Mouse (Mus musculus) embryonic facial prominence, embryonic 15.5 days (tissue): ENCODE measurements at regions not wholly inside any gene's neighbourhood (a gene's known extent, or its start where the extent isn't known, plus 50 kb on each side); places are given as distances from the start of the nearest gene placed in this dataset.

ENCODE experiments used
- ATAC-seq: fragments of 200-750 bp; cut with Nextera tagmentation; 2 replicates; pipeline ENCODE4 v1.8.0; 2017; ENCODE audit warnings: low read depth, moderate TSS enrichment; ENCODE audit not compliant: insufficient number of reproducible peaks, low FRiP score, low TSS enrichment
- H3K27ac ChIP-seq: fragments of 300-500 bp; sonication (generic); replicated peaks from 2 replicates; pipeline ENCODE4 v1.5.1; 2015; ENCODE audit warnings: mild to moderate bottlenecking, inconsistent platforms
- H3K27me3 ChIP-seq: fragments of 300-500 bp; sonication (generic); 2 replicates; pipeline ENCODE4 v1.6.1; 2015; ENCODE audit warnings: inconsistent platforms
- H3K36me3 ChIP-seq: fragments of 300-500 bp; sonication (generic); 2 replicates; pipeline ENCODE4 v1.6.1; 2015; ENCODE audit warnings: mild to moderate bottlenecking, inconsistent platforms
- H3K4me1 ChIP-seq: fragments of 300-500 bp; sonication (generic); 2 replicates; pipeline ENCODE4 v1.6.1; 2015; ENCODE audit warnings: inconsistent platforms
- H3K4me2 ChIP-seq: fragments of 300-500 bp; sonication (generic); replicated peaks from 2 replicates; pipeline ENCODE4 v1.6.1; 2015; ENCODE audit warnings: mild to moderate bottlenecking, inconsistent platforms
- H3K4me3 ChIP-seq: fragments of 300-500 bp; sonication (generic); replicated peaks from 2 replicates; pipeline ENCODE4 v1.5.1; 2015; ENCODE audit warnings: mild to moderate bottlenecking, inconsistent platforms
- H3K9ac ChIP-seq: fragments of 300-500 bp; sonication (generic); 2 replicates; pipeline ENCODE4 v1.6.1; 2015; ENCODE audit warnings: inconsistent platforms
- H3K9me3 ChIP-seq: fragments of 300-500 bp; sonication (generic); replicated peaks from 2 replicates; pipeline ENCODE4 v1.6.1; 2016; ENCODE audit warnings: inconsistent platforms
- WGBS: fragments of 180-500 bp; shearing (Covaris S2); methylation state at CpG from one replicate; pipeline ENCODE4 v1.1.7; 2015; 5-methylcytosine and 5-hydroxymethylcytosine counted together

GRCm38 (mm10) chr14:86178517-86178916 lies 962.5 kb downstream of the Diaph3 start:
- Histone ChIP-seq H3K4me2 (no peak overlapping the region), H3K9ac (no peak overlapping the region), H3K4me1 (no peaks in the 10 kb centered on the region), H3K27me3 (no peaks in the 10 kb centered on the region), H3K9me3 (no peaks in the 10 kb centered on the region), H3K27ac (no peak overlapping the region), H3K4me3 (no peak overlapping the region), H3K36me3 (no peaks in the 10 kb centered on the region)
- ATAC-seq: no peak
- WGBS: 70% methylated on average over 4 of the region's 4 CpGs

GRCm38 (mm10) chr14:86171118-86171517 lies 969.9 kb downstream of the Diaph3 start:
- Histone ChIP-seq H3K4me1 (no peaks in the 10 kb centered on the region), H3K36me3 (no peaks in the 10 kb centered on the region), H3K9ac (no peak overlapping the region), H3K4me3 (no peak overlapping the region), H3K27ac (no peak overlapping the region), H3K9me3 (no peaks in the 10 kb centered on the region), H3K4me2 (no peak overlapping the region), H3K27me3 (no peaks in the 10 kb centered on the region)
- WGBS: 53% methylated on average over 1 of the region's 1 CpGs
- ATAC-seq: no peak

- no peaks in the 10 kb centered on the region for H3K4me1 ChIP-seq
- H3K27ac ChIP-seq: no peak overlapping the region
- H3K9ac ChIP-seq: no peak overlapping the region
- H3K4me2 ChIP-seq: no peak overlapping the region
- ATAC-seq: no peak
- 83% methylated on average over 10 of the region's 10 CpGs for WGBS
- no peaks in the 10 kb centered on the region for H3K27me3 ChIP-seq
- H3K4me3 ChIP-seq: no peak overlapping the region
- no peaks in the 10 kb centered on the region for H3K36me3 ChIP-seq
- H3K9me3 ChIP-seq: no peaks in the 10 kb centered on the region
Measured at GRCm38 (mm10) chr14:86159151-86159550, 981.9 kb downstream of the Diaph3 start.

- Histone ChIP-seq H3K9me3 (no peaks in the 10 kb centered on the region), H3K4me3 (no peak overlapping the region), H3K9ac (no peak overlapping the region), H3K27me3 (no peaks in the 10 kb centered on the region), H3K4me1 (no peaks in the 10 kb centered on the region), H3K4me2 (no peak overlapping the region), H3K27ac (no peak overlapping the region), H3K36me3 (no peaks in the 10 kb centered on the region)
- no peak for ATAC-seq
- WGBS: 91% methylated on average over 3 of the region's 3 CpGs
Measured at GRCm38 (mm10) chr14:86154688-86155087, 986.3 kb downstream of the Diaph3 start.

- no peak for ATAC-seq
- Histone ChIP-seq H3K9ac (no peak overlapping the region), H3K27ac (no peak overlapping the region), H3K9me3 (no peaks in the 10 kb centered on the region), H3K27me3 (no peaks in the 10 kb centered on the region), H3K36me3 (no peaks in the 10 kb centered on the region), H3K4me3 (no peak overlapping the region), H3K4me2 (no peak overlapping the region), H3K4me1 (no peaks in the 10 kb centered on the region)
- 83% methylated on average over 1 of the region's 1 CpGs for WGBS
Measured at GRCm38 (mm10) chr14:86151276-86151675, 989.8 kb downstream of the Diaph3 start.

GRCm38 (mm10) chr14:86150329-86150866 lies 990.6 kb downstream of the Diaph3 start:
- Histone ChIP-seq H3K36me3 (no peaks in the 10 kb centered on the region), H3K27ac (no peak overlapping the region), H3K9me3 (no peaks in the 10 kb centered on the region), H3K4me2 (no peak overlapping the region), H3K4me3 (no peak overlapping the region), H3K27me3 (no peaks in the 10 kb centered on the region), H3K4me1 (no peaks in the 10 kb centered on the region), H3K9ac (no peak overlapping the region)
- no peak for ATAC-seq
- WGBS: 65% methylated on average over 3 of the region's 3 CpGs

- ATAC-seq: no peak
- no peaks in the 10 kb centered on the region for H3K27me3 ChIP-seq
- H3K4me1 ChIP-seq: no peaks in the 10 kb centered on the region
- no peaks in the 10 kb centered on the region for H3K9me3 ChIP-seq
- no peaks in the 10 kb centered on the region for H3K36me3 ChIP-seq
- 62% methylated on average over 4 of the region's 4 CpGs for WGBS
- no peak overlapping the region for H3K27ac ChIP-seq
- no peak overlapping the region for H3K9ac ChIP-seq
- H3K4me3 ChIP-seq: no peak overlapping the region
- no peak overlapping the region for H3K4me2 ChIP-seq
Measured at GRCm38 (mm10) chr14:86115254-86116057, 1025.6 kb downstream of the Diaph3 start.

GRCm38 (mm10) chr14:86101497-86101896 lies 1039.5 kb downstream of the Diaph3 start:
- 66% methylated on average over 1 of the region's 1 CpGs for WGBS
- Histone ChIP-seq H3K9me3 (no peaks in the 10 kb centered on the region), H3K36me3 (no peaks in the 10 kb centered on the region), H3K4me2 (no peak overlapping the region), H3K4me3 (no peak overlapping the region), H3K4me1 (no peaks in the 10 kb centered on the region), H3K27me3 (no peaks in the 10 kb centered on the region), H3K9ac (no peak overlapping the region), H3K27ac (no peak overlapping the region)
- ATAC-seq: no peak

- H3K9me3 ChIP-seq: no peaks in the 10 kb centered on the region
- no peak overlapping the region for H3K27ac ChIP-seq
- H3K27me3 ChIP-seq: no peaks in the 10 kb centered on the region
- ATAC-seq: no peak
- no peak overlapping the region for H3K9ac ChIP-seq
- WGBS: 41% methylated on average over 6 of the region's 6 CpGs
- H3K4me1 ChIP-seq: peaks cover 3% of the 10 kb centered on the region; the same call in 1 of the 2 replicates
- H3K36me3 ChIP-seq: no peaks in the 10 kb centered on the region
- H3K4me3 ChIP-seq: no peak overlapping the region
- no peak overlapping the region for H3K4me2 ChIP-seq
Measured at GRCm38 (mm10) chr14:86070313-86071100, 1070.5 kb downstream of the Diaph3 start.

- Histone ChIP-seq H3K4me3 (no peak overlapping the region), H3K9ac (no peak overlapping the region), H3K36me3 (no peaks in the 10 kb centered on the region), H3K27me3 (no peaks in the 10 kb centered on the region), H3K27ac (no peak overlapping the region), H3K9me3 (no peaks in the 10 kb centered on the region), H3K4me2 (no peak overlapping the region), H3K4me1 (peaks cover 3% of the 10 kb centered on the region; the same call in 1 of the 2 replicates)
- WGBS: 39% methylated on average over 1 of the region's 1 CpGs
- no peak for ATAC-seq
Measured at GRCm38 (mm10) chr14:86069329-86069728, 1071.7 kb downstream of the Diaph3 start.

GRCm38 (mm10) chr14:86067743-86068142 lies 1073.3 kb downstream of the Diaph3 start:
- WGBS: 88% methylated on average over 1 of the region's 1 CpGs
- Histone ChIP-seq H3K9ac (no peak overlapping the region), H3K27ac (no peak overlapping the region), H3K9me3 (no peaks in the 10 kb centered on the region), H3K36me3 (no peaks in the 10 kb centered on the region), H3K27me3 (no peaks in the 10 kb centered on the region), H3K4me1 (peaks cover 3% of the 10 kb centered on the region; the same call in 1 of the 2 replicates), H3K4me3 (no peak overlapping the region), H3K4me2 (no peak overlapping the region)
- no peak for ATAC-seq
